ENCODE assay signal across 8 mouse cellular contexts in genomic region chr12:102703921-102704408, GRCm38 (mm10). TPM values are rescaled to one million over a fixed set of nuclear protein-coding genes. Genes with fewer than 3 reads are reported as not detected.
DNase-seq lines count a peak whose midpoint lies in the region; ATAC-seq lines count a peak whose summit lies in the region.

No protein-coding gene starts in this region.

- no peaks in the 10 kb centered on the region for H3K9me3 ChIP-seq in heart, embryonic 13.5 days
- H3K9me3 ChIP-seq in embryonic facial prominence, embryonic 13.5 days: no peaks in the 10 kb centered on the region
- no peaks in the 10 kb centered on the region for H3K9me3 ChIP-seq in limb, embryonic 12.5 days
- H3K9me3 ChIP-seq in neural tube, embryonic 15.5 days (replicated peaks): no peaks in the 10 kb centered on the region

- H3K36me3 ChIP-seq in heart, embryonic 13.5 days: no peaks in the 10 kb centered on the region
- no peaks in the 10 kb centered on the region for H3K36me3 ChIP-seq in embryonic facial prominence, embryonic 13.5 days
- no peaks in the 10 kb centered on the region for H3K36me3 ChIP-seq in limb, embryonic 12.5 days
- H3K36me3 ChIP-seq in neural tube, embryonic 15.5 days: no peaks in the 10 kb centered on the region

- 11% methylated on average over 17 of the region's 17 CpGs for WGBS in heart, embryonic 13.5 days
- WGBS in embryonic facial prominence, embryonic 13.5 days: 5% methylated on average over 17 of the region's 17 CpGs
- WGBS in limb, embryonic 12.5 days: 3% methylated on average over 17 of the region's 17 CpGs
- WGBS in neural tube, embryonic 15.5 days: 4% methylated on average over 17 of the region's 17 CpGs

- peak overlapping the region; percentile 92 for H3K9ac ChIP-seq in heart, embryonic 13.5 days
- H3K9ac ChIP-seq in embryonic facial prominence, embryonic 13.5 days: peak overlapping the region; percentile 79
- H3K9ac ChIP-seq in limb, embryonic 12.5 days (replicated peaks): peak overlapping the region; percentile 78
- peak overlapping the region; percentile 79 for H3K9ac ChIP-seq in neural tube, embryonic 15.5 days (replicated peaks)

- H3K27ac ChIP-seq in heart, embryonic 13.5 days (replicated peaks): no peak overlapping the region
- H3K27ac ChIP-seq in embryonic facial prominence, embryonic 13.5 days: no peak overlapping the region
- H3K27ac ChIP-seq in limb, embryonic 12.5 days: no peak overlapping the region
- H3K27ac ChIP-seq in neural tube, embryonic 15.5 days (replicated peaks): peak overlapping the region; percentile 94

- H3K4me2 ChIP-seq in heart, embryonic 13.5 days: peak overlapping the region; percentile 96
- H3K4me2 ChIP-seq in embryonic facial prominence, embryonic 13.5 days: peak overlapping the region; percentile 72
- H3K4me2 ChIP-seq in limb, embryonic 12.5 days: peak overlapping the region; percentile 95
- peak overlapping the region; percentile 81 for H3K4me2 ChIP-seq in neural tube, embryonic 15.5 days

- DNase-seq in heart, postnatal 4 days: no peak
- peak; percentile 47 for DNase-seq in CD4-positive helper T cell, adult 2 months (ENCODE audit: low read depth, low spot score)
- DNase-seq in layer of hippocampus, postnatal 36 days: no peak
- no peak for DNase-seq in yolk sac, embryonic 10.5 days (ENCODE audit: low spot score)

- H3K4me1 ChIP-seq in heart, embryonic 13.5 days: peaks cover 47% of the 10 kb centered on the region
- peaks cover 48% of the 10 kb centered on the region for H3K4me1 ChIP-seq in embryonic facial prominence, embryonic 13.5 days
- H3K4me1 ChIP-seq in limb, embryonic 12.5 days (replicated peaks): peaks cover 48% of the 10 kb centered on the region
- H3K4me1 ChIP-seq in neural tube, embryonic 15.5 days: peaks cover 61% of the 10 kb centered on the region

- H3K27me3 ChIP-seq in heart, embryonic 13.5 days (replicated peaks): peaks cover 23% of the 10 kb centered on the region; the same call in 1 of the 2 replicates
- H3K27me3 ChIP-seq in embryonic facial prominence, embryonic 13.5 days: 0 out of 2 replicates have a peak, but pooled peaks cover 2% of the 10 kb centered on the region
- peaks cover 9% of the 10 kb centered on the region for H3K27me3 ChIP-seq in limb, embryonic 12.5 days
- H3K27me3 ChIP-seq in neural tube, embryonic 15.5 days (replicated peaks): no peaks in the 10 kb centered on the region

- peak overlapping the region; percentile 87 for H3K4me3 ChIP-seq in heart, embryonic 13.5 days
- H3K4me3 ChIP-seq in embryonic facial prominence, embryonic 13.5 days: peak overlapping the region; percentile 74
- peak overlapping the region; percentile 76 for H3K4me3 ChIP-seq in limb, embryonic 12.5 days (replicated peaks)
- H3K4me3 ChIP-seq in neural tube, embryonic 15.5 days (replicated peaks): peak overlapping the region; percentile 79

- ATAC-seq in heart, embryonic 13.5 days (ENCODE audit: extremely low read depth, insufficient number of reproducible peaks, low FRiP score, low TSS enrichment): no peak
- ATAC-seq in embryonic facial prominence, embryonic 13.5 days (ENCODE audit: insufficient number of reproducible peaks, insufficient read depth, low FRiP score, low TSS enrichment, low read depth): no peak
- ATAC-seq in limb, embryonic 12.5 days (ENCODE audit: insufficient number of reproducible peaks, insufficient read depth, low FRiP score, low TSS enrichment, low read depth): peak; percentile 7; the same call in 1 of the 2 replicates
- peak; percentile 15; the same call in 1 of the 2 replicates for ATAC-seq in neural tube, embryonic 15.5 days (ENCODE audit: low FRiP score)

RNA-seq across cellular contexts. Expression of gene Itpk1, which starts 0.8 kb away (rescaled TPM):
- 4.3 and 6.4 TPM in 2 replicates for polyA plus RNA-seq in heart, embryonic 13.5 days (2015; fragmentation: Nextera tagmentation; extraction: Ambion mirVana)
- total RNA-seq in heart, postnatal 4 days (2021): 1 to 10 TPM; 7.5 to 7.9 TPM
- 10.4 and 10.8 TPM in 2 replicates for polyA plus RNA-seq in embryonic facial prominence, embryonic 13.5 days (2015; fragmentation: Nextera tagmentation; extraction: Ambion mirVana)
- polyA plus RNA-seq in limb, embryonic 12.5 days (2016; fragmentation: Nextera tagmentation; extraction: Ambion mirVana): 8.9 and 9.8 TPM in 2 replicates
- polyA plus RNA-seq in neural tube, embryonic 15.5 days (2015; fragmentation: Nextera tagmentation; extraction: Ambion mirVana): 42.7 TPM in 2 replicates
- total RNA-seq in layer of hippocampus, postnatal 36 days (2021): 10 to 100 TPM; 64.3 to 64.8 TPM

RNA-seq across cellular contexts. Expression of gene Moap1, which starts 39.5 kb away (rescaled TPM):
- polyA plus RNA-seq in heart, embryonic 13.5 days (2015; fragmentation: Nextera tagmentation; extraction: Ambion mirVana): 17.9 and 18.3 TPM in 2 replicates
- total RNA-seq in heart, postnatal 4 days (2021): 10 to 100 TPM in 1 of 2 experiments, 1 to 10 TPM in 1; 8.2 to 11.4 TPM
- 25.5 and 25.7 TPM in 2 replicates for polyA plus RNA-seq in embryonic facial prominence, embryonic 13.5 days (2015; fragmentation: Nextera tagmentation; extraction: Ambion mirVana)
- polyA plus RNA-seq in limb, embryonic 12.5 days (2016; fragmentation: Nextera tagmentation; extraction: Ambion mirVana): 26.0 and 34.1 TPM in 2 replicates
- polyA plus RNA-seq in neural tube, embryonic 15.5 days (2015; fragmentation: Nextera tagmentation; extraction: Ambion mirVana): 62.5 and 76.5 TPM in 2 replicates
- total RNA-seq in layer of hippocampus, postnatal 36 days (2021): 10 to 100 TPM; 26.1 to 26.5 TPM

RNA-seq across cellular contexts. Expression of gene Tmem251, which starts 39.6 kb away (rescaled TPM):
- polyA plus RNA-seq in heart, embryonic 13.5 days (2015; fragmentation: Nextera tagmentation; extraction: Ambion mirVana): 6.8 and 7.5 TPM in 2 replicates
- 1 to 10 TPM; 5.7 to 6.0 TPM for total RNA-seq in heart, postnatal 4 days (2021)
- 9.7 and 10.9 TPM in 2 replicates for polyA plus RNA-seq in embryonic facial prominence, embryonic 13.5 days (2015; fragmentation: Nextera tagmentation; extraction: Ambion mirVana)
- 11.1 and 11.5 TPM in 2 replicates for polyA plus RNA-seq in limb, embryonic 12.5 days (2016; fragmentation: Nextera tagmentation; extraction: Ambion mirVana)
- 11.7 and 11.9 TPM in 2 replicates for polyA plus RNA-seq in neural tube, embryonic 15.5 days (2015; fragmentation: Nextera tagmentation; extraction: Ambion mirVana)
- total RNA-seq in layer of hippocampus, postnatal 36 days (2021): 1 to 10 TPM; 5.0 to 6.0 TPM

RNA-seq across cellular contexts. Expression of gene Gm28051, which starts 53.6 kb away (rescaled TPM):
- polyA plus RNA-seq in heart, embryonic 13.5 days (2015; fragmentation: Nextera tagmentation; extraction: Ambion mirVana): not detected in 2 replicates
- total RNA-seq in heart, postnatal 4 days (2021): not detected
- polyA plus RNA-seq in embryonic facial prominence, embryonic 13.5 days (2015; fragmentation: Nextera tagmentation; extraction: Ambion mirVana): not detected in 2 replicates
- not detected in 2 replicates for polyA plus RNA-seq in limb, embryonic 12.5 days (2016; fragmentation: Nextera tagmentation; extraction: Ambion mirVana)
- not detected in 2 replicates for polyA plus RNA-seq in neural tube, embryonic 15.5 days (2015; fragmentation: Nextera tagmentation; extraction: Ambion mirVana)
- total RNA-seq in layer of hippocampus, postnatal 36 days (2021): not detected

RNA-seq across cellular contexts. Expression of gene Gon7, which starts 53.6 kb away (rescaled TPM):
- polyA plus RNA-seq in heart, embryonic 13.5 days (2015; fragmentation: Nextera tagmentation; extraction: Ambion mirVana): 20.7 and 26.6 TPM in 2 replicates
- 10 to 100 TPM; 13.0 to 13.5 TPM for total RNA-seq in heart, postnatal 4 days (2021)
- 36.0 and 38.9 TPM in 2 replicates for polyA plus RNA-seq in embryonic facial prominence, embryonic 13.5 days (2015; fragmentation: Nextera tagmentation; extraction: Ambion mirVana)
- polyA plus RNA-seq in limb, embryonic 12.5 days (2016; fragmentation: Nextera tagmentation; extraction: Ambion mirVana): 39.9 and 46.3 TPM in 2 replicates
- 47.4 and 47.9 TPM in 2 replicates for polyA plus RNA-seq in neural tube, embryonic 15.5 days (2015; fragmentation: Nextera tagmentation; extraction: Ambion mirVana)
- total RNA-seq in layer of hippocampus, postnatal 36 days (2021): 10 to 100 TPM; 13.2 to 14.4 TPM

Comparison
In these comparisons a context has a peak if more than half of its experiments do, and no peak if none do; other contexts are left out.
1. ATAC-seq: peak in limb, embryonic 12.5 days (single experiment) and neural tube, embryonic 15.5 days (single experiment); none in heart, embryonic 13.5 days (single experiment) and embryonic facial prominence, embryonic 13.5 days (single experiment).
2. Peak in every context shown above with its lines, with median percentiles within 50 percentile points of each other: H3K4me2 ChIP-seq, H3K4me3 ChIP-seq and H3K9ac ChIP-seq.